Mouse (Mus musculus) stomach, postnatal 0 days (tissue): ENCODE results near the gene Gm8127. TPM values are rescaled to one million over a fixed set of nuclear protein-coding genes. Genes with fewer than 3 reads are reported as not detected.
"Not testable (repeated sequence)": the region's sequence is repeated elsewhere in the genome, so short reads cannot be mapped to it uniquely, and the experiment has no call there.

Experiments used
- ATAC-seq: fragments of 200-750 bp; cut with Nextera tagmentation; 2 replicates; pipeline ENCODE4 v1.8.0; 2017; ENCODE audit not compliant: low FRiP score, low TSS enrichment
- DNase-seq: peaks from one replicate; pipeline ENCODE4 v3.0.0-alpha.2; 2016; ENCODE audit warnings: low spot score
- H3K27ac ChIP-seq: fragments of 300-500 bp; sonication (generic); replicated peaks from 2 replicates; pipeline ENCODE4 v1.5.1; 2014; ENCODE audit warnings: mild to moderate bottlenecking, control low read depth
- H3K27me3 ChIP-seq: fragments of 300-500 bp; sonication (generic); 2 replicates; pipeline ENCODE4 v1.6.1; 2014; ENCODE audit warnings: low read length; ENCODE audit not compliant: control insufficient read depth, insufficient read depth
- H3K36me3 ChIP-seq: fragments of 300-500 bp; sonication (generic); 2 replicates; pipeline ENCODE4 v1.6.1; 2014; ENCODE audit warnings: low read length, mixed read lengths; ENCODE audit not compliant: control insufficient read depth, insufficient read depth
- H3K4me1 ChIP-seq: fragments of 300-500 bp; sonication (generic); replicated peaks from 2 replicates; pipeline ENCODE4 v1.6.1; 2014; ENCODE audit warnings: antibody characterized with exemption; ENCODE audit not compliant: control insufficient read depth, insufficient read depth
- H3K4me2 ChIP-seq: fragments of 300-500 bp; sonication (generic); replicated peaks from 2 replicates; pipeline ENCODE4 v1.6.1; 2014; ENCODE audit warnings: low read depth, mild to moderate bottlenecking, control low read depth, moderate library complexity
- H3K4me3 ChIP-seq: fragments of 300-500 bp; sonication (generic); 2 replicates; pipeline ENCODE4 v1.5.1; 2014; ENCODE audit warnings: low read depth, low read length, control low read depth
- H3K9ac ChIP-seq: fragments of 300-500 bp; sonication (generic); 2 replicates; pipeline ENCODE4 v1.6.1; 2014; ENCODE audit warnings: mild to moderate bottlenecking, low read length, control low read depth, mixed read lengths
- H3K9me3 ChIP-seq: fragments of 300-500 bp; sonication (generic); 2 replicates; pipeline ENCODE4 v1.6.1; 2016; ENCODE audit warnings: low read length; ENCODE audit not compliant: control insufficient read depth
- WGBS: fragments of 180-500 bp; shearing (Covaris S2); extraction: QIAGEN DNeasy Blood & Tissue Kit; methylation state at CpG from one replicate; pipeline ENCODE4 v1.1.7; 2014; 5-methylcytosine and 5-hydroxymethylcytosine counted together
- polyA plus RNA-seq: library from polyadenylated mRNA; unstranded; fragments of >200 nt; fragmentation: Nextera tagmentation; extraction: Ambion mirVana; gene quantifications from 2 replicates; pipeline ENCODE4 v1.2.1, GENCODE M21; 2015

Gene Gm8127
- polyA plus RNA-seq, 1 experiment from 2014 or later = not detected

DNA sequence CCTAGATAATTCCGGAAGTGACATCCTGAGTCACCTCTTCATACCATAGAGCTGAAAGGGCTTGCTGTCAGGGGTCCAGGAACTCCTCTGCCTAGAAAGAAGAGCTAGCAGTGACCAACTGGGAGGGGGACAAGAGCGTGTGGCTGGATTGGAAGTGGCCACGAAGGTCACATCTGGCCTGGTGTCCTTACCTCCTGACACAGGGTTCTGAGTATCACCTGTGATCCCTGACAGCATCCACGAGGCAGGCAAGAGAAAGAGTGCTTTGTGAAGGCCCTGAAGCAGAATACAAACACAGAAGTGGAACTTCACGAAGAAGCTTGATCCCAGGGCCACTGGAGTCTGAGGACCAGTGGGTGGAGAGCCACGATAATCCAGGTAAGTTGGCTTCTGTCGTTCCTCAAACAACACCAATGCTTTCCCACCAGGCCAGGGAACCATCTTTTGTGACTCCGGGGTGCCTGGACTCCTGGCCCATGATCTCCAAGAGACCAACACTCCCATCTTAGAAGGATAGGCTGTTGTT lies 18.6 kb downstream of the Gm8127 start, which contains the start of gene Gm9732:
Gene Gm9732 (plus strand): TSS at position 51 of the 526 bp plus-strand sequence.
- WGBS = 82% methylated on average over 8 of the region's 8 CpGs
- DNase-seq, H3K9me3 ChIP-seq, H3K4me3 ChIP-seq, H3K4me1 ChIP-seq, H3K9ac ChIP-seq, H3K27me3 ChIP-seq, H3K36me3 ChIP-seq, ATAC-seq, H3K27ac ChIP-seq, H3K4me2 ChIP-seq: not testable (repeated sequence)

DNA sequence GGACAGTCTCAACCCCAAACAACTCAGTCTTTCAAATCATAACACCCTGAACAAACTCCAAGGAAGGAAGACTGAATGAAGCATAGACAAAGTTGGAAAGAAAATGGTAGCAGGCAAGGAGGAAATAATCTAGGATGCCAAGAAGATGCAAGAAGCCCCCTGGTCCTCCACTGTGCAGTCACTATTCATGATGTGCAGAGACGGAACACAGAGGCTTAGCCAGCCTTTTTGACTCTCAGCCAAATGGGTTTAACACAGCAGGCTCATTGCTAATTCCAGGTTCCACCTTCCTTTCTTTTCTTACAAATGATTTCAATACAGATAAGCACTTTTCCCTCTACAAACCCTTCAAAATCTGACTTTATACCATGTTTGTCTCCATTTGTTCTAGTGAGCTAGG lies 20.5 kb downstream of the Gm8127 start:
- H3K9ac ChIP-seq, H3K27ac ChIP-seq, H3K9me3 ChIP-seq, H3K4me2 ChIP-seq, H3K27me3 ChIP-seq, H3K4me3 ChIP-seq, DNase-seq, H3K4me1 ChIP-seq, ATAC-seq, H3K36me3 ChIP-seq: not testable (repeated sequence)
- 43% methylated on average over 1 of the region's 1 CpGs for WGBS

DNA sequence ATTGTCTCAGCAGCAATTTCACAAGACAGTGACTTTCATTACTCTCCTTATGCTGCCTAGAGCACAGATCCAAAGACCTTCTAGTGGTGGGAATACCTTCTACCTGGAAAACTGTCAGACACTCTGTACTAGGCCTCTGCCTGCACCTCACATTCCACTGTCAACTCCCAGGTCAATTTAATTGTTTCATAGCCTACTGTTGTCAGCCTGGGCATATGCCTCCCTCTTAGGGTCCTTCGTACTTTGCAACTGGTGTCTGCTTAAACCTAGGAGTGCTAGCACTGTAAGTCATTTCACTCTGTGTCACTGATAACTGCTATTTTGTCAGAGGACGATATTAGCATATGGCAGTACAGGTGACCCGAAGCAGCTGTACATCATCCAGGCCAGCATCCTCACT lies 24.4 kb downstream of the Gm8127 start:
- not testable (repeated sequence) for DNase-seq, H3K27me3 ChIP-seq, H3K4me2 ChIP-seq, H3K9ac ChIP-seq, H3K9me3 ChIP-seq, H3K4me3 ChIP-seq, H3K36me3 ChIP-seq, ATAC-seq, H3K27ac ChIP-seq, H3K4me1 ChIP-seq
- 78% methylated on average over 3 of the region's 3 CpGs for WGBS

DNA sequence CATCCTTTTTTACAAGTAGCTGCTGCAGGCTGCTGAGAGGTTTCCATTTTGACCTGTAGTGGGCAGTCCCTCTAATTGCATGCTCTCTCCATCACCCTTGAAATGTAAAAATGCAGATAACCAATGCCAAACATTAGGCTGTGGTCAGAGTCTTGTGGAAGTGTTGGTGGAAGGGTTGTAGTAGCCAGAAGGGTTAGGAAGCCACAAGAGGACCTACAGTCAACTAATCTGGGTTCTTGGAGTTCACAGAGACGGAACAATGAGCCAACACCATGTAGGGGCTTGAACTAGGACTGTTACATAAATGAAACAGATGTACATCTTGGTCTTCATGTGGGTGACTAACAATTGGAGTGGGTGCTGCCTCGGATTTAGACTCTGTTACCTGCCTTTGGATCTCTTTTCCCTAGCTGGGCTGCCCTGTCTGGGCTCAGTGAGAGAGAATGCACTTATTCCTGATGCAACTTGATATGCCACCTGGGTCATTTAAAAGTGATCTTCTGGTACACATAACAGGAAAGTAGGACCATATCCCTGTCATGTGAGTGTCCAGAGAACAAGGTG lies 25.0 kb downstream of the Gm8127 start:
- not testable (repeated sequence) for H3K4me1 ChIP-seq, DNase-seq, H3K27ac ChIP-seq, H3K4me3 ChIP-seq, H3K4me2 ChIP-seq, ATAC-seq, H3K36me3 ChIP-seq, H3K9ac ChIP-seq, H3K9me3 ChIP-seq, H3K27me3 ChIP-seq
- 35% methylated on average over 2 of the region's 2 CpGs for WGBS

DNA sequence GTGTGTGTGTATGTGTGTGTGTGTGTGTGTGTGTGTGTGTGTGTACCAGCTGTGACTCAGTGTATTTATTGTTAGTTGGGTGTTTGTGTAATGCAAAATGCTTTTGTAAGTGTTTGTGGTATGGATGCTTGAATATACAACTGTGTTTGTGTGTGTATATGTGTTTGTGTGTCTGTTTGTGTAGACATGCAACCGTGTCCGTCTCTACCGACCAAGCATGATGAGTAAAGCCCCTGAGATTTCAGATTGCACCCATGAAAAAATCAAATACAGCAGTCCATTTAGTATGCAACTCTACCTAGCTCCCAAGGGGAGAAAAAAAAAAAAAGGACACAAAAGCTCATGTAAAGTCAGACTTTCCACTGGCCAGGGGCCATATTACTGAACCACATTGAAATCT lies 30.2 kb downstream of the Gm8127 start:
- not testable (repeated sequence) for H3K4me2 ChIP-seq, H3K4me3 ChIP-seq, H3K27me3 ChIP-seq, H3K9ac ChIP-seq, H3K27ac ChIP-seq, DNase-seq, H3K4me1 ChIP-seq, H3K9me3 ChIP-seq, H3K36me3 ChIP-seq, ATAC-seq
- WGBS = 84% methylated on average over 3 of the region's 3 CpGs

DNA sequence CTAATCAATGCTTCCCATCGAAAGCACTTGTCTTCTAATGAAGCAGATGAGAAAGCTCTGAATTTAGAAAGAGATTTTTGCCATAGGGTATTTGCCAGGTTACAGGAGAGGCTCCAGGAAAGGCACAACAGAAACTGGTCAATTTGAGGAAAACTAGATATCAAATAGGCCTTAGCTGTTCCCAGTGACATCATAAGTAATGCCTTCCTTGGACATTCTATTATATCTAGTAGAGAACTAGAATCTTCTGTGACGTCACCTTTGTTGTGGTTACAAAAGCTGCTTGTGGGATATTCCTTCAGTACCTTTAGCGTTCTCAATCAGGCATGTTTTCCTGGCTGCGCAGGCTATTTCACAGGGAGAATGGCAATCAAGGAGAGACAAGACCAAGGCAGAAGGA lies 35.3 kb downstream of the Gm8127 start, which contains the start of gene Gm8126:
Gene Gm8126 (plus strand): TSS at position 301 of the 400 bp plus-strand sequence.
- WGBS = 83% methylated on average over 3 of the region's 4 CpGs
- not testable (repeated sequence) for H3K27me3 ChIP-seq, H3K9me3 ChIP-seq, H3K36me3 ChIP-seq, H3K4me1 ChIP-seq, H3K27ac ChIP-seq, H3K9ac ChIP-seq, DNase-seq, H3K4me2 ChIP-seq, H3K4me3 ChIP-seq, ATAC-seq

DNA sequence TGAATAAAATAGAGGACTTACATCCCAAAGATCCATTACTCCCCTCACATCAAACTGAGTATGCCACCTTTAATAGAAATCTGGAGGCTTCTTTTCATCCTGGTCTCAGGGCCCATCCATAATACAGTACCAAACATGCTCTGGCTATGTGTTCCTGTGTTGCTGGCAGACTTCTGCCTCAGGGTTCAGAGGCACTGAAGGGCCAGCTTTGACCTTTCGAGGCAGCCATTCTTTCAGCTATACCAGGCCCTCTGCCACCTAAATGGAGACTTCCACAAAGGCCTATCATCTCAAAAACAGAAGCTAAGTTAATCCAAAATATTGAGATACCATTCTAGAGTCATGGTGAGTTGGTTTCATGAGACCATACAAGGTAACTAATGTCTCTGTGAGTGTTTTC lies 37.1 kb downstream of the Gm8127 start:
- not testable (repeated sequence) for H3K4me3 ChIP-seq, DNase-seq, H3K36me3 ChIP-seq, H3K9me3 ChIP-seq, H3K27ac ChIP-seq, H3K4me2 ChIP-seq, H3K9ac ChIP-seq, ATAC-seq, H3K27me3 ChIP-seq, H3K4me1 ChIP-seq
- 66% methylated on average over 1 of the region's 1 CpGs for WGBS
